ENCODE assay signal across 22 mouse cellular contexts in genomic region chr11:120962050-120962771, GRCm38 (mm10).
"Had no signal": no experiment of that assay in that cellular context is flagged by ENCODE, and none has a peak within 500 bp of the region (broad histone marks: within the 10 kb centered on the region; RNA-seq: fewer than 3 reads in every experiment).

No protein-coding gene starts in this region.

- H3K4me3 ChIP-seq: kidney, embryonic 15.5 days; limb, embryonic 12.5 days; limb, embryonic 15.5 days; neural tube, embryonic 12.5 days; neural tube, embryonic 15.5 days had no signal

- H3K4me1 ChIP-seq: neural tube, embryonic 12.5 days had no signal

- DNase-seq: kidney, adult 11 months; kidney, adult 8-10 months; kidney, postnatal 10 days; kidney, postnatal 36 days; lung, adult 2 months; lung, postnatal 14 days; lung, postnatal 4 days; midbrain, embryonic 14.5 days; right cerebral cortex, adult 18-20 months; right cerebral cortex, postnatal 14 days; right cerebral cortex, postnatal 4 days; thymus, adult 2 months; thymus, postnatal 14 days; thymus, postnatal 4 days had no signal

- H3K27me3 ChIP-seq: kidney, embryonic 15.5 days; limb, embryonic 12.5 days; limb, embryonic 15.5 days; neural tube, embryonic 12.5 days; neural tube, embryonic 15.5 days had no signal

- H3K9me3 ChIP-seq: kidney, embryonic 15.5 days; limb, embryonic 12.5 days; limb, embryonic 15.5 days; neural tube, embryonic 12.5 days; neural tube, embryonic 15.5 days had no signal

- H3K4me2 ChIP-seq: kidney, embryonic 15.5 days; limb, embryonic 12.5 days; limb, embryonic 15.5 days; midbrain, embryonic 11.5 days; neural tube, embryonic 12.5 days; neural tube, embryonic 15.5 days had no signal

- H3K9ac ChIP-seq: kidney, embryonic 15.5 days; limb, embryonic 12.5 days; limb, embryonic 15.5 days; liver, embryonic 14.5 days; neural tube, embryonic 12.5 days; neural tube, embryonic 15.5 days had no signal

- H3K27ac ChIP-seq: kidney, embryonic 15.5 days; limb, embryonic 12.5 days; limb, embryonic 15.5 days; liver, embryonic 14.5 days; neural tube, embryonic 12.5 days; neural tube, embryonic 15.5 days; stomach, postnatal 0 days had no signal
